Mouse (Mus musculus) liver, adult 2 months (tissue): ENCODE measurements at regions not wholly inside any gene's neighbourhood (a gene's known extent, or its start where the extent isn't known, plus 50 kb on each side); places are given as distances from the start of the nearest gene placed in this dataset.

ENCODE experiments used
- DNase-seq: peaks from one replicate; pipeline ENCODE4 v3.0.0-alpha.2; 2011; ENCODE audit warnings: low read depth, low spot score; ENCODE audit errors: extremely low read depth
- H3K27ac ChIP-seq: fragments of 200-500 bp; replicated peaks from 2 replicates; pipeline ENCODE4 v1.5.1; 2012; ENCODE audit warnings: low read depth, mild to moderate bottlenecking, control low read depth, inconsistent platforms, low read length; ENCODE audit not compliant: insufficient read depth
- H3K27me3 ChIP-seq: fragments of 200-500 bp; 2 replicates; pipeline ENCODE4 v1.6.1; 2012; ENCODE audit warnings: mild to moderate bottlenecking, moderate library complexity, low read length, inconsistent platforms; ENCODE audit not compliant: control insufficient read depth, insufficient read depth
- H3K36me3 ChIP-seq: fragments of 200-500 bp; 2 replicates; pipeline ENCODE4 v1.6.1; 2012; ENCODE audit warnings: low read length, inconsistent platforms; ENCODE audit not compliant: control insufficient read depth, insufficient read depth
- H3K4me1 ChIP-seq: fragments of 200-500 bp; 2 replicates; pipeline ENCODE4 v1.6.1; 2011; ENCODE audit warnings: low read length; ENCODE audit not compliant: control insufficient read depth, insufficient read depth
- H3K4me3 ChIP-seq: fragments of 200-500 bp; 2 replicates; pipeline ENCODE4 v1.5.1; 2011; ENCODE audit warnings: low read depth, mild to moderate bottlenecking, control low read depth, low read length, moderate library complexity; ENCODE audit not compliant: insufficient read depth
- H3K79me2 ChIP-seq: fragments of 200-500 bp; 2 replicates; pipeline ENCODE4 v1.6.1; 2012; ENCODE audit warnings: inconsistent platforms, mild to moderate bottlenecking, low read length, moderate library complexity; ENCODE audit not compliant: control insufficient read depth, insufficient read depth
- H3K9ac ChIP-seq: fragments of 200-500 bp; 2 replicates; pipeline ENCODE4 v1.6.1; 2012; ENCODE audit warnings: low read depth, mild to moderate bottlenecking, control low read depth, inconsistent platforms, low read length
- CTCF ChIP-seq: fragments of 200-500 bp; IDR thresholded peaks from 2 replicates; pipeline ENCODE4 v1.5.1; 2011; ENCODE audit warnings: low read depth, low read length, control low read depth
- POLR2A ChIP-seq: fragments of 200-500 bp; IDR thresholded peaks from 2 replicates; pipeline ENCODE4 v1.6.1; 2011; ENCODE audit warnings: low read length, control low read depth; ENCODE audit not compliant: insufficient read depth; ENCODE audit errors: extremely low read depth
- WGBS: fragments of 180-500 bp; shearing (Covaris S2); methylation state at CpG from one replicate; pipeline ENCODE4 v1.1.7; 2018; 5-methylcytosine and 5-hydroxymethylcytosine counted together

- Histone ChIP-seq H3K27me3 (no peaks in the 10 kb centered on the region), H3K36me3 (no peaks in the 10 kb centered on the region), H3K79me2 (no peaks in the 10 kb centered on the region), H3K9ac (no peak overlapping the region), H3K4me1 (no peaks in the 10 kb centered on the region), H3K4me3 (no peak overlapping the region), H3K27ac (no peak overlapping the region)
- 89% methylated on average over 7 of the region's 7 CpGs for WGBS
- TF ChIP-seq CTCF = no peak
- TF ChIP-seq POLR2A = no peak
- DNase-seq = no peak
Observed at GRCm38 (mm10) chr4:33850249-33850648, 74.1 kb upstream of the Cnr1 start.

GRCm38 (mm10) chr4:33852294-33852693 is 72.1 kb upstream of the Cnr1 start:
- no peak for DNase-seq
- no peak overlapping the region for H3K4me3 ChIP-seq
- H3K27me3 ChIP-seq = no peaks in the 10 kb centered on the region
- no peak overlapping the region for H3K27ac ChIP-seq
- no peaks in the 10 kb centered on the region for H3K36me3 ChIP-seq
- H3K9ac ChIP-seq = no peak overlapping the region
- no peak for TF ChIP-seq CTCF
- TF ChIP-seq POLR2A = no peak
- no peaks in the 10 kb centered on the region for H3K4me1 ChIP-seq
- H3K79me2 ChIP-seq = no peaks in the 10 kb centered on the region
- WGBS = 87% methylated on average over 5 of the region's 5 CpGs

DNA sequence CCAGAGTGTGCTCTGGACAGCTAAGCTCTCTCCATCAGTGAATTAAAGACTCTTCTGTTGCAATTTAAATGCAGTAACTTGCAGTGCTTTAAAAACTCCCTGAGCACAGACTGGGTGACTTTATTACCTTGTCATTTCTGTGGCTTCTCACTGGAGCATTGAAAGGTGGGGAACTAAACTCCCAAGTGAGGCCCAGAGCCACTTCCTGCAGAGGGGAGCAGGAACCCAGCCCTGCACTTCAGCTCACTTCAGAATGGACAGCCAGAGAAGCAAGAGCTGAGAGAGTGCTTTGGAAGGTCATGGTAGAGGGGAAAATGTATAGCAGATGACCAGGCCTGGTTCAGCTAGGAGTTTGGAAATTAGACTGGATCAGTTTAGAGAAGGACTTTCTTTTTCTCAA is 69.3 kb upstream of the Cnr1 start:
- Histone ChIP-seq H3K4me3 (no peak overlapping the region), H3K27ac (no peak overlapping the region), H3K79me2 (no peaks in the 10 kb centered on the region), H3K36me3 (no peaks in the 10 kb centered on the region), H3K27me3 (no peaks in the 10 kb centered on the region), H3K4me1 (no peaks in the 10 kb centered on the region), H3K9ac (no peak overlapping the region)
- no peak for DNase-seq
- TF ChIP-seq POLR2A = no peak
- no peak for TF ChIP-seq CTCF

- DNase-seq = no peak
- H3K79me2 ChIP-seq = no peaks in the 10 kb centered on the region
- H3K27ac ChIP-seq = no peak overlapping the region
- H3K4me1 ChIP-seq = no peaks in the 10 kb centered on the region; the same call in 1 of the 2 replicates
- TF ChIP-seq CTCF (no peak), POLR2A (no peak)
- whole genome bisulfite sequencing = 94% methylated on average over 2 of the region's 2 CpGs
- H3K9ac ChIP-seq = no peak overlapping the region
- H3K36me3 ChIP-seq = no peaks in the 10 kb centered on the region
- H3K27me3 ChIP-seq = no peaks in the 10 kb centered on the region
- H3K4me3 ChIP-seq = no peak overlapping the region
Observed at GRCm38 (mm10) chr4:33867126-33867525, 57.3 kb upstream of the Cnr1 start.

DNA sequence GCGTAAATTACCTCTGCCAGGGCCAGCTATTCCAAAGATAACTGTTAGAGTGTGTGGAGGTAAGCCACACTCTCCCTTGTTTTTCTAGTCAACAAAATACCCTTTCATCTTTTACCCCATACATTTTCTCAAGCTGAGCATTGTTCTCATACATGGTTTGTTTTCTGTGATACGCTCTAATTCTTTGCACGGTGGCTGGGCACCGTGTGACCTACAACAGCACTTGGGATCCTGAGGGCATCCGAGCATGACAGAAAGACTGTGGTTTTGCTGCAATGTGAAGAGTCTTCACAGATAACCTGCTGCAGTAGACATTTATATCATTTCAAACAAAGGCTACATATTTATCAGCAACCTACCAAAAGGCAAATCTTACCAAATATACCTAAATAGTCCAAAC is 55.1 kb upstream of the Cnr1 start:
- Histone ChIP-seq H3K79me2 (no peaks in the 10 kb centered on the region), H3K4me3 (no peak overlapping the region), H3K4me1 (no peaks in the 10 kb centered on the region; the same call in 1 of the 2 replicates), H3K27ac (no peak overlapping the region), H3K27me3 (no peaks in the 10 kb centered on the region), H3K36me3 (no peaks in the 10 kb centered on the region), H3K9ac (no peak overlapping the region)
- no peak for DNase-seq
- TF ChIP-seq POLR2A (no peak), CTCF (no peak)
- WGBS = 66% methylated on average over 5 of the region's 5 CpGs
